Mouse (Mus musculus): ENCODE measurements around the gene Cdk14. TPM values are rescaled to one million over a fixed set of nuclear protein-coding genes. Genes with fewer than 3 reads are reported as not detected.

Cdk14 gene
- polyA plus RNA-seq, 1 experiment from 2014 or later, result 10.3 TPM

GRCm38 (mm10) chr5:4851934-4852710, 568.0 kb downstream of the Cdk14 start:
- H3K27me3 ChIP-seq (ENCODE audit: low read depth, poor library complexity, severe bottlenecking), result no peaks in the 10 kb centered on the region; the same call in 1 of the 2 replicates
- DNase-seq (ENCODE audit: low spot score), result no peak
- peaks cover 22% of the 10 kb centered on the region for H3K4me1 ChIP-seq
- no peak overlapping the region for H3K4me3 ChIP-seq
- H3K9me3 ChIP-seq (replicated peaks), result no peaks in the 10 kb centered on the region
- 90% methylated on average over 9 of the region's 9 CpGs for WGBS
- peak overlapping the region; percentile 74 for H3K27ac ChIP-seq (replicated peaks)
- H3K36me3 ChIP-seq, result no peaks in the 10 kb centered on the region

GRCm38 (mm10) chr5:4851245-4851933, 568.7 kb downstream of the Cdk14 start:
- Histone ChIP-seq H3K4me1 (peaks cover 22% of the 10 kb centered on the region), H3K9me3 (replicated peaks) (no peaks in the 10 kb centered on the region), H3K4me3 (no peak overlapping the region), H3K36me3 (no peaks in the 10 kb centered on the region), H3K27me3 (ENCODE audit: low read depth, poor library complexity, severe bottlenecking) (no peaks in the 10 kb centered on the region; the same call in 1 of the 2 replicates), H3K27ac (replicated peaks) (peak overlapping the region; percentile 74)
- WGBS, result 98% methylated on average over 4 of the region's 4 CpGs
- DNase-seq (ENCODE audit: low spot score), result no peak

- 25% methylated on average over 13 of the region's 13 CpGs for WGBS
- Histone ChIP-seq H3K27ac (replicated peaks) (peak overlapping the region; percentile 72), H3K9me3 (replicated peaks) (no peaks in the 10 kb centered on the region), H3K4me1 (peaks cover 32% of the 10 kb centered on the region), H3K27me3 (ENCODE audit: low read depth, poor library complexity, severe bottlenecking) (no peaks in the 10 kb centered on the region), H3K36me3 (no peaks in the 10 kb centered on the region), H3K4me3 (no peak overlapping the region)
- peak; percentile 61 for DNase-seq (ENCODE audit: low spot score)
Observed at GRCm38 (mm10) chr5:4834819-4835480, 585.2 kb downstream of the Cdk14 start.

- no peaks in the 10 kb centered on the region for H3K27me3 ChIP-seq (ENCODE audit: low read depth, poor library complexity, severe bottlenecking)
- 75% methylated on average over 11 of the region's 11 CpGs for WGBS
- H3K27ac ChIP-seq (replicated peaks), result no peak overlapping the region
- no peaks in the 10 kb centered on the region for H3K9me3 ChIP-seq (replicated peaks)
- H3K4me1 ChIP-seq, result peaks cover 32% of the 10 kb centered on the region
- H3K4me3 ChIP-seq, result no peak overlapping the region
- H3K36me3 ChIP-seq, result no peaks in the 10 kb centered on the region
- no peak for DNase-seq (ENCODE audit: low spot score)
Observed at GRCm38 (mm10) chr5:4833940-4834339, 586.2 kb downstream of the Cdk14 start.

GRCm38 (mm10) chr5:4826886-4827285, 593.2 kb downstream of the Cdk14 start:
- Histone ChIP-seq H3K27ac (replicated peaks) (no peak overlapping the region), H3K27me3 (ENCODE audit: low read depth, poor library complexity, severe bottlenecking) (no peaks in the 10 kb centered on the region), H3K4me3 (no peak overlapping the region), H3K9me3 (replicated peaks) (no peaks in the 10 kb centered on the region), H3K36me3 (no peaks in the 10 kb centered on the region), H3K4me1 (peaks cover 10% of the 10 kb centered on the region)
- 95% methylated on average over 2 of the region's 2 CpGs for WGBS
- DNase-seq (ENCODE audit: low spot score), result no peak

- 56% methylated on average over 7 of the region's 7 CpGs for WGBS
Observed at GRCm38 (mm10) chr5:4825951-4826350, 594.2 kb downstream of the Cdk14 start.

GRCm38 (mm10) chr5:4825076-4825475, 595.0 kb downstream of the Cdk14 start:
- H3K9me3 ChIP-seq (replicated peaks), result no peaks in the 10 kb centered on the region
- H3K36me3 ChIP-seq, result no peaks in the 10 kb centered on the region
- H3K27ac ChIP-seq (replicated peaks), result no peak overlapping the region
- 94% methylated on average over 4 of the region's 4 CpGs for WGBS
- H3K27me3 ChIP-seq (ENCODE audit: low read depth, poor library complexity, severe bottlenecking), result no peaks in the 10 kb centered on the region
- DNase-seq (ENCODE audit: low spot score), result no peak
- peaks cover 23% of the 10 kb centered on the region for H3K4me1 ChIP-seq
- H3K4me3 ChIP-seq, result no peak overlapping the region

More at GRCm38 (mm10) chr5:4825951-4826350, 594.2 kb downstream of the Cdk14 start:
- H3K4me3 ChIP-seq, result no peak overlapping the region
- no peak overlapping the region for H3K27ac ChIP-seq (replicated peaks)
- no peak for DNase-seq (ENCODE audit: low spot score)
- peaks cover 18% of the 10 kb centered on the region for H3K4me1 ChIP-seq
- no peaks in the 10 kb centered on the region for H3K27me3 ChIP-seq (ENCODE audit: low read depth, poor library complexity, severe bottlenecking)
- no peaks in the 10 kb centered on the region for H3K36me3 ChIP-seq
- no peaks in the 10 kb centered on the region for H3K9me3 ChIP-seq (replicated peaks)

GRCm38 (mm10) chr5:4824171-4824570, 595.9 kb downstream of the Cdk14 start:
- no peak for DNase-seq (ENCODE audit: low spot score)
- Histone ChIP-seq H3K4me3 (no peak overlapping the region), H3K4me1 (peaks cover 23% of the 10 kb centered on the region), H3K36me3 (no peaks in the 10 kb centered on the region), H3K27me3 (ENCODE audit: low read depth, poor library complexity, severe bottlenecking) (no peaks in the 10 kb centered on the region), H3K27ac (replicated peaks) (no peak overlapping the region), H3K9me3 (replicated peaks) (no peaks in the 10 kb centered on the region)
- 87% methylated on average over 1 of the region's 1 CpGs for WGBS

GRCm38 (mm10) chr5:4822041-4822440, 598.1 kb downstream of the Cdk14 start:
- DNase-seq (ENCODE audit: low spot score), result no peak
- 29% methylated on average over 2 of the region's 2 CpGs for WGBS
- H3K36me3 ChIP-seq, result no peaks in the 10 kb centered on the region
- no peaks in the 10 kb centered on the region for H3K27me3 ChIP-seq (ENCODE audit: low read depth, poor library complexity, severe bottlenecking)
- H3K9me3 ChIP-seq (replicated peaks), result no peaks in the 10 kb centered on the region
- peak overlapping the region; percentile 83 for H3K27ac ChIP-seq (replicated peaks)
- H3K4me3 ChIP-seq, result peak overlapping the region; percentile 34
- peaks cover 23% of the 10 kb centered on the region for H3K4me1 ChIP-seq

- Histone ChIP-seq H3K4me1 (peaks cover 23% of the 10 kb centered on the region), H3K4me3 (peak overlapping the region; percentile 34), H3K36me3 (no peaks in the 10 kb centered on the region), H3K9me3 (replicated peaks) (no peaks in the 10 kb centered on the region), H3K27me3 (ENCODE audit: low read depth, poor library complexity, severe bottlenecking) (no peaks in the 10 kb centered on the region), H3K27ac (replicated peaks) (peak overlapping the region; percentile 83)
- 15% methylated on average over 8 of the region's 8 CpGs for whole genome bisulfite sequencing
- peak; percentile 45 for DNase-seq (ENCODE audit: low spot score)
Observed at GRCm38 (mm10) chr5:4821368-4821771, 598.7 kb downstream of the Cdk14 start.

GRCm38 (mm10) chr5:4816981-4817380, 603.1 kb downstream of the Cdk14 start:
- WGBS, result 89% methylated on average over 5 of the region's 5 CpGs
- Histone ChIP-seq H3K9me3 (replicated peaks) (no peaks in the 10 kb centered on the region), H3K4me3 (no peak overlapping the region), H3K4me1 (peaks cover 22% of the 10 kb centered on the region), H3K27me3 (ENCODE audit: low read depth, poor library complexity, severe bottlenecking) (no peaks in the 10 kb centered on the region), H3K27ac (replicated peaks) (no peak overlapping the region), H3K36me3 (no peaks in the 10 kb centered on the region)
- DNase-seq (ENCODE audit: low spot score), result no peak

- 93% methylated on average over 7 of the region's 7 CpGs for WGBS
- Histone ChIP-seq H3K4me1 (peaks cover 13% of the 10 kb centered on the region), H3K9me3 (replicated peaks) (no peaks in the 10 kb centered on the region), H3K27me3 (ENCODE audit: low read depth, poor library complexity, severe bottlenecking) (no peaks in the 10 kb centered on the region), H3K4me3 (no peak overlapping the region), H3K36me3 (no peaks in the 10 kb centered on the region), H3K27ac (replicated peaks) (no peak overlapping the region)
- DNase-seq (ENCODE audit: low spot score), result no peak
Observed at GRCm38 (mm10) chr5:4814465-4815204, 605.5 kb downstream of the Cdk14 start.

Data from midbrain, embryonic 10.5 days (tissue).